Mouse (Mus musculus) common myeloid progenitor, adult 5-6 weeks (primary cell): Measurements from ENCODE around the gene Pde4b. TPM values are rescaled to one million over a fixed set of nuclear protein-coding genes. Genes with fewer than 3 reads are reported as not detected.

Experiments used
- ATAC-seq: replicated peaks from 2 replicates; pipeline ENCODE4 v1.8.0; 2016; ENCODE audit warnings: low read depth, mild to moderate bottlenecking, moderate TSS enrichment, inconsistent platforms; ENCODE audit not compliant: poor library complexity, severe bottlenecking
- total RNA-seq: library from RNA; stranded (forward); fragments of 200-1000, 187-1606 nt; gene quantifications from 2 replicates; pipeline ENCODE4 v1.2.3, GENCODE M21; 2017

Pde4b gene
- total RNA-seq, 1 experiment from 2014 or later = 85.2 TPM

DNA sequence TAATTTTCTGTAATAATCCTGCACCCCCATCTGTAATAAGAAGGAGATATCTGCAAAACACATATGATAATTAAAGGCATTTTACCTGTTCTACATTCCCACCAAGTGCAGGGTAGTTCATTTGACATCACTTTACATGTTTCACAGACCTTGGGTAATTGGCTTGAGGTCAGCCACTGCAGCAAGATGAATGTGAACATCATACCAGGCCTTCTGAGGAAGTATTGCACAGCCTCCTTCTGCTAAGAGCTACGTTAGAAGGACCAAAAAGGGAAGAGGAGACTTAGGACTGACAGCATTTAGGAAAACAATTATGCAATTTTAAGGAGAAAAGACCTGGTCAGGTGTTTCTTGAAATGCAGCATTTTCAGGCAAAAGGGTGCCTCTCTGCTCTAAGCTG lies 479.1 kb downstream of the Pde4b start:
- ATAC-seq = no peak

GRCm38 (mm10) chr4:102567111-102567510 lies 479.8 kb downstream of the Pde4b start:
- no peak for ATAC-seq

- no peak for ATAC-seq
Measured at GRCm38 (mm10) chr4:102567676-102568254, 480.4 kb downstream of the Pde4b start.

DNA sequence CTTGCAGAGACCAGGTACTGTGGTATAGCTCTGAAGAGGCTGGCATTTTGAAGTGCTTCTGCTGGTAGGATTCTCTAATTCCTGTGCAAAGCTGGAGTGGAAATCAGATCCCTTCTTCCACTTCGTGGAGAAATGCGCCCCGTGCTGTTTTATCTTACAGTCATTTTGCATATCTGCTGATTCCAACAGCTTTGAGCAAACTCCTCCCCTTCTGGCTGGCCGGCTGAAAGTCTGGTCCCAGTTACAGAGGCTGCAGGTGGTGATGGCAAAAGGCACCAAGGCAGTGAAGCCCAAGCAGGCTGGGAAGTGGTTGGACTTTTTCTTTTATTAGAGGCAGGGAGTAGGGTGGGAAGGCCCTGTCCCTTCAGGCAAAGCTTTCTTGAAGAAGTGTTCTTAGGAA lies 481.2 kb downstream of the Pde4b start:
- 0 out of 2 replicates have a peak, but pooled peaks have one; percentile 4 for ATAC-seq

DNA sequence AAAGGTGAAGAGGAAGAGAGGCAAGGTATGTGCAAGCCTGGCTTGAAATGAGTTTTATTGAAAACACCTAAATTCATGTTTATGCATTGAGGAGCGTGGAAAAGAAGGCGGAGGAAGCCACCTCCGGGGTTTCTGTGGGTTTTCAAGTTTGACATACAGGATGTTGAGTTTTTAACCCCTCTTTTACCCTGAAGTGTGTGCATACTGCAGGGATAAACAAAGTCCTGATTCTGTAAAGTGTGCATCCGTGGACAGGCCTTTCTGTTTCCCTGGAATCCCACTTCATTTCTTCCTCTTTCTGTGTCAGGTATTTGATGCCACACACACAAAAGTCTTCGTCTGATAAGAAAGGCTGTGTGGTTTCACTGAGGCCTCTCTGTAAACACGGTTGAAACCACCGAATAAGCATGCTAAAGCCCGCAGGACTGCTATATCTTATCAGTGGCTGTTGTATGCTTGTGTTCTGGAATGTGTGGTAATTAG lies 481.8 kb downstream of the Pde4b start:
- ATAC-seq = peak; percentile 20

- ATAC-seq = peak; percentile 45
Measured at GRCm38 (mm10) chr4:102569950-102570765, 482.8 kb downstream of the Pde4b start.

DNA sequence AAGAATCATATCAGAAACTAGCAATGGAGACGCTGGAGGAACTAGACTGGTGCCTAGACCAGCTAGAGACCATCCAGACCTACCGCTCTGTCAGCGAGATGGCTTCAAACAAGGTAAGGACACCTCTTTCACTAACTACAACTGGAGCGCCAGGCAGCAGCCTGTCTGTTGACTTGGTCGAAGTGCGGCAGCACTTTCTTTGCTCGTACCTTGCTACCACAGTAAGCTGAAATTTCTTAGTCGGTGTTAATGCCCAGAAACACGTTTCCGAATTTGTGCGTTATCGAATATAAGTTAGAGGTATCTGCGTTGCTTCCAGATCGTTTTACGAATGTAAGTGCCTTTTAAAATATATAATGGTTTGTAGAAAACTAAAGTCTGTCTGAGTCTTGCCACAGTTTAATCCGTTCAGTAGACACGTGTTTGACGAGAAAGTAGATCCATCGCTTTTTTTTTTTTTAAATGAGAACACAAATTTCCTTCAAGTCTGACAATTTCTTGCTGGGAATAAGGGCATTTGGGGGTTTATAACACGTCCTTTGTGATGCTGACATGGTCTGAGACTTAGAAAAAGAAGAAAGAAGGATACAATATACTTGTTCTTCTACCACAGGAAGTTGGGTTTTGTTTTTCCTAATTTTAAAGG lies 483.5 kb downstream of the Pde4b start:
- ATAC-seq = peak; percentile 1

GRCm38 (mm10) chr4:102572031-102572430 lies 484.7 kb downstream of the Pde4b start:
- ATAC-seq = peak; percentile 3

DNA sequence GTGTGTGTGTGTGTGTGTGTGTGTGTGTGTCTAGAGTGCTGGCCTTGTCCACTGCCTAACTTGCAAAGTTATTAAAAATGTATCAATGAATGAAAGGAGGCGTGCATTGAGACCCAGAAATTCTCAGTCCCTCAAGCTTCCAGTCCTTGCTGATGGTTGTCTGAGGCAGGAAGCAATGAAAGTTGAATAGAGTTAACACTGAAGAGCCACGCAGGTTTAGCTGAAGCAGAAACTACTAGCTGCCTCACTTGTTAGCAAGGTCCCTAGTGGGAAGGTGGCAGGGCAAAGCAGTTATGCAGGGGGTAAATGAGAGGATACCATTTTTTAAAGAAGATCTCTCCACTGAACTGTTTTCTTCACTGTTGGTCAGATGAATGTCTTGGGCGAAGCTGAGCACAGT lies 485.2 kb downstream of the Pde4b start:
- no peak for ATAC-seq

DNA sequence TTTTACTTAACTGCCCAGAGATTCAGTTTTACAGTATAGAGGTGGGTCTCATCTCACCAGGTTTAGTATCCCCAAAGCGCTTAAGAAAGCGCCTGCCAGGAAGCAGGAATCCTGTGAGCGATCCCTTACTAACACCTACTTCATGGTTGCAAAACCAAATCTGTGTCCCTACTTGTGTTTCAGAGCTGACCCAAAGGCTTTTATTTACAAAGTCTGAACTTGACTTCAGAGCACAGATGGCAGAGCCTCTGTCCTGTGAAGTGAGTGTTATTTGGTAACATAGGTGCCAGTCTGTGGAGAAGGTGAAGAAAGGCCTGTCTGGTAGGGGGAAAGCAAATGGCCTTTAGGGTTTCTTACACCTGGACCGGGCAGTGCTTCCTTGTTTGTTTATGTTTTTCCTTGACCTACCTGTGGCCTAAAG lies 486.0 kb downstream of the Pde4b start:
- no peak for ATAC-seq

- peak; percentile 48 for ATAC-seq
Measured at GRCm38 (mm10) chr4:102574226-102574625, 486.9 kb downstream of the Pde4b start.

GRCm38 (mm10) chr4:102574666-102575254 lies 487.4 kb downstream of the Pde4b start:
- no peak for ATAC-seq

GRCm38 (mm10) chr4:102576109-102576508 lies 488.8 kb downstream of the Pde4b start:
- no peak for ATAC-seq

- no peak for ATAC-seq
Measured at GRCm38 (mm10) chr4:102577636-102578035, 490.3 kb downstream of the Pde4b start.

DNA sequence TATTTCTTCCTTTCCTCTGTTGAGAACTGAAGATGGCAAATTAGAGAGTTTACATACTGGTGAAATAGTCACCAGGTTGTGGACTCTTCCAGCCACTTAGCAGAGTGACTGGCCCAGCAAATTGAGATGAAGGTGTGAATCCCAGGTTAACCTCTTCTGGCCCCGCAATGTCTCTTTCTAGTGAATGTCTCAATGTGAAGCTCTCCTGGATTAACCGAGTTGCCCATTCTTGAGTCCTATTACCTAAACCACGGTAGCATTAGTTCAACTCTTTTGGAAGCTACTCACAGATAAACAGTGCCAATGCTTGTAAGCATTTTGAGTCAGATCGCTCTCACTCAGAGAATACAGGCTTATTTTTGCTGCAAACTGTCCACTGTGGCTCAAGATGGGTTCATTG lies 491.7 kb downstream of the Pde4b start:
- no peak for ATAC-seq

GRCm38 (mm10) chr4:102579746-102580145 lies 492.4 kb downstream of the Pde4b start:
- ATAC-seq = peak; percentile 43

DNA sequence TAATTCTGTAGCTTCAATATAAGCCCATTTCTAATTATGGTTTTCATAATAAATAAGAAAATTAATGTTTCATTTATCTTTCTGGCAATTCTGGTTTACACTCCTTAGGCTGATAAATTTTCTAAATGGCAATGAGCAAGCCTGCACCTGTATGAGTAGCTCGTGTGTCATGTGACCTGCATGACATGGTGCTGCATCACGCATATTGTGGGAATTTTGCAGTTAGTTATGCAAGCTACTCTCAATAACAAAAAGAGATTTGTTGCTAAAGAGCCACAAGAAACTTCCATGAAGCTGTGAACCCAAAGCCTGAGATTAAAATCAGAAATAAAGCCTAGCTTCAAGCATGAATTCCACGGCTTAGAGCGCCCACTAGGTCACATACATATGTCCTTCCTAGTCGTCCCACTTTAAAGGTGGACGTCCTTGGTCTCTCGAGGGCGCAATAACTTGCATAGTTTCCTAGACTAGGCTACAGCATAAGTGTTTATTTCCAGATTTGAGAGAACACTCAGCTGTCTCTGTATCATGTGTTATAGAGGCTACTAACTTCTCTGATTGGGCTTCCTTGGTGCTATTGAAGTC lies 494.9 kb downstream of the Pde4b start:
- no peak for ATAC-seq

- ATAC-seq = no peak
Measured at GRCm38 (mm10) chr4:102582963-102583362, 495.6 kb downstream of the Pde4b start.

GRCm38 (mm10) chr4:102583469-102583868 lies 496.1 kb downstream of the Pde4b start:
- no peak for ATAC-seq

DNA sequence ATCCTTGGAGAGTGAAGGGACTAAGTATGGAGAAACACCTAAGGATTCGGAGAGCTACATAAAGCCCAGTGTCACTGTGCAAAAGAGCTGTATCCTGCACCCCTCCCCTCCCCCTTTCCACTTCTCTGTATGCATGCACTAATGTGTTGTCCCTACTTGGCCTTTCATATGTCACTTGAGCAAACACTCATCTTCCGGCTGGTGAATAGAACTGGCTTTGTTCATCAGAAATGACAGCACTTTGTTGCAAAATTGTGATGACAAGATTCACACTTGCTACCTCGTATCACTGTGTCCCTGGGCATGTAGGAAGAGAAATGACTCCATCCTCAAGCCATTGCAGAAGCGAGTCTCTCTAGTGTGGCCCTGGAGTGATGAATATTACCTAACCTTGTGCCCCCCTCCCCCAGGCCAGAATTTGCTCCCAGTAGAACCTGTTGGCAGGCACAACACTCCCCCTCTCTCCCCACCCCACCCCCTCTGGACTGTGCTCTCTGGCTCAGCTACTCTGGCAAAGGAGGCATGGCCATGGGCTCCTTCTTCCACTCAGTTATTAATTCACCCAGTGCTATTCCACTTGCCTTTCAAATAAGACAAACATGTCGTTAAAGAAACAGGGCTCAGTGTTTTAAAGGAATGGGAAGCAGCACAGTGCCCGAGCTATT lies 497.4 kb downstream of the Pde4b start:
- ATAC-seq = no peak
